Mouse (Mus musculus): ENCODE measurements around the gene Ubash3a. TPM values are rescaled to one million over a fixed set of nuclear protein-coding genes. Genes with fewer than 3 reads are reported as not detected.

Gene Ubash3a
- polyA plus RNA-seq (2012; rRNA removed) = 0.30 and 0.35 TPM in 2 replicates
- 0.37 and 0.51 TPM in 2 replicates for polyA plus RNA-seq (2014; fragmentation: Nextera tagmentation; extraction: Ambion mirVana)

- Histone ChIP-seq H3K4me1 (ENCODE audit: control insufficient read depth, insufficient read depth, low read length) (no peaks in the 10 kb centered on the region), H3K27ac (replicated peaks; ENCODE audit: low read depth, low read length) (no peak within 1 kb of the TSS), H3K9me3 (ENCODE audit: control insufficient read depth, low read length) (no peaks in the 10 kb centered on the region), H3K27me3 (ENCODE audit: control insufficient read depth, insufficient read depth, low read length) (no peaks in the 10 kb centered on the region), H3K4me3 (replicated peaks; ENCODE audit: low read length) (no peak within 1 kb of the TSS), H3K36me3 (ENCODE audit: control insufficient read depth, insufficient read depth, low read length) (no peaks in the 10 kb centered on the region), H3K4me2 (replicated peaks; ENCODE audit: low read depth, low read length, severe bottlenecking) (no peak within 1 kb of the TSS), H3K9ac (ENCODE audit: low read depth, low read length, severe bottlenecking) (no peak within 1 kb of the TSS)
- WGBS = 76% methylated on average over 12 of the region's 12 CpGs
- no peak for ATAC-seq (ENCODE audit: low FRiP score, low read depth)
- no peak for DNase-seq (ENCODE audit: low spot score)
- no peak for TF ChIP-seq POLR2A (IDR thresholded peaks at IDR 0.05; ENCODE audit: borderline replicate concordance, extremely low read depth, insufficient read depth, insufficient read length)
Observed at GRCm38 (mm10) chr17:31207771-31208334, at the start of gene Ubash3a. Ubash3a (plus strand) TSS chr17:31207873.

GRCm38 (mm10) chr17:31157921-31158320, 49.8 kb upstream of the Ubash3a start:
- no peak overlapping the region for H3K4me2 ChIP-seq (replicated peaks; ENCODE audit: low read depth, low read length, severe bottlenecking)
- no peaks in the 10 kb centered on the region for H3K9me3 ChIP-seq (ENCODE audit: control insufficient read depth, low read length)
- H3K36me3 ChIP-seq (ENCODE audit: control insufficient read depth, insufficient read depth, low read length) = no peaks in the 10 kb centered on the region
- 74% methylated on average over 6 of the region's 6 CpGs for WGBS
- H3K27ac ChIP-seq (replicated peaks; ENCODE audit: low read depth, low read length) = no peak overlapping the region
- no peak for DNase-seq (ENCODE audit: low spot score)
- H3K9ac ChIP-seq (ENCODE audit: low read depth, low read length, severe bottlenecking) = no peak overlapping the region
- ATAC-seq (ENCODE audit: low FRiP score, low read depth) = no peak
- no peaks in the 10 kb centered on the region for H3K4me1 ChIP-seq (ENCODE audit: control insufficient read depth, insufficient read depth, low read length)
- TF ChIP-seq POLR2A (IDR thresholded peaks at IDR 0.05; ENCODE audit: borderline replicate concordance, extremely low read depth, insufficient read depth, insufficient read length) = no peak
- H3K4me3 ChIP-seq (replicated peaks; ENCODE audit: low read length) = no peak overlapping the region
- no peaks in the 10 kb centered on the region for H3K27me3 ChIP-seq (ENCODE audit: control insufficient read depth, insufficient read depth, low read length)

- no peak overlapping the region for H3K9ac ChIP-seq (ENCODE audit: low read depth, low read length, severe bottlenecking)
- no peaks in the 10 kb centered on the region for H3K4me1 ChIP-seq (ENCODE audit: control insufficient read depth, insufficient read depth, low read length)
- DNase-seq (ENCODE audit: low spot score) = no peak
- H3K27ac ChIP-seq (replicated peaks; ENCODE audit: low read depth, low read length) = no peak overlapping the region
- H3K9me3 ChIP-seq (ENCODE audit: control insufficient read depth, low read length) = no peaks in the 10 kb centered on the region
- 81% methylated on average over 4 of the region's 4 CpGs for WGBS
- no peaks in the 10 kb centered on the region for H3K27me3 ChIP-seq (ENCODE audit: control insufficient read depth, insufficient read depth, low read length)
- H3K4me3 ChIP-seq (replicated peaks; ENCODE audit: low read length) = no peak overlapping the region
- H3K4me2 ChIP-seq (replicated peaks; ENCODE audit: low read depth, low read length, severe bottlenecking) = no peak overlapping the region
- no peaks in the 10 kb centered on the region for H3K36me3 ChIP-seq (ENCODE audit: control insufficient read depth, insufficient read depth, low read length)
- ATAC-seq (ENCODE audit: low FRiP score, low read depth) = no peak
- TF ChIP-seq POLR2A (IDR thresholded peaks at IDR 0.05; ENCODE audit: borderline replicate concordance, extremely low read depth, insufficient read depth, insufficient read length) = no peak
Observed at GRCm38 (mm10) chr17:31160291-31160690, 47.4 kb upstream of the Ubash3a start.

GRCm38 (mm10) chr17:31162607-31163006, 45.1 kb upstream of the Ubash3a start:
- TF ChIP-seq POLR2A (IDR thresholded peaks at IDR 0.05; ENCODE audit: borderline replicate concordance, extremely low read depth, insufficient read depth, insufficient read length) = no peak
- DNase-seq (ENCODE audit: low spot score) (no peak), ATAC-seq (ENCODE audit: low FRiP score, low read depth) (no peak)
- Histone ChIP-seq H3K4me2 (replicated peaks; ENCODE audit: low read depth, low read length, severe bottlenecking) (no peak overlapping the region), H3K36me3 (ENCODE audit: control insufficient read depth, insufficient read depth, low read length) (no peaks in the 10 kb centered on the region), H3K9me3 (ENCODE audit: control insufficient read depth, low read length) (no peaks in the 10 kb centered on the region), H3K9ac (ENCODE audit: low read depth, low read length, severe bottlenecking) (no peak overlapping the region), H3K4me1 (ENCODE audit: control insufficient read depth, insufficient read depth, low read length) (no peaks in the 10 kb centered on the region), H3K27ac (replicated peaks; ENCODE audit: low read depth, low read length) (no peak overlapping the region), H3K4me3 (replicated peaks; ENCODE audit: low read length) (no peak overlapping the region), H3K27me3 (ENCODE audit: control insufficient read depth, insufficient read depth, low read length) (no peaks in the 10 kb centered on the region)
- WGBS = 85% methylated on average over 12 of the region's 12 CpGs

GRCm38 (mm10) chr17:31163821-31164220, 43.9 kb upstream of the Ubash3a start:
- H3K9me3 ChIP-seq (ENCODE audit: control insufficient read depth, low read length) = no peaks in the 10 kb centered on the region
- H3K9ac ChIP-seq (ENCODE audit: low read depth, low read length, severe bottlenecking) = no peak overlapping the region
- H3K27me3 ChIP-seq (ENCODE audit: control insufficient read depth, insufficient read depth, low read length) = no peaks in the 10 kb centered on the region
- H3K4me2 ChIP-seq (replicated peaks; ENCODE audit: low read depth, low read length, severe bottlenecking) = no peak overlapping the region
- TF ChIP-seq POLR2A (IDR thresholded peaks at IDR 0.05; ENCODE audit: borderline replicate concordance, extremely low read depth, insufficient read depth, insufficient read length) = no peak
- no peak overlapping the region for H3K4me3 ChIP-seq (replicated peaks; ENCODE audit: low read length)
- H3K4me1 ChIP-seq (ENCODE audit: control insufficient read depth, insufficient read depth, low read length) = no peaks in the 10 kb centered on the region
- whole genome bisulfite sequencing = 72% methylated on average over 2 of the region's 2 CpGs
- no peaks in the 10 kb centered on the region for H3K36me3 ChIP-seq (ENCODE audit: control insufficient read depth, insufficient read depth, low read length)
- DNase-seq (ENCODE audit: low spot score) = no peak
- no peak overlapping the region for H3K27ac ChIP-seq (replicated peaks; ENCODE audit: low read depth, low read length)
- ATAC-seq (ENCODE audit: low FRiP score, low read depth) = no peak
